Mouse (Mus musculus) right cerebral cortex, adult 18-20 months (tissue): ENCODE measurements around the gene Ccdc115.

Source experiments
- DNase-seq: peaks from one replicate; pipeline ENCODE4 v3.0.0; 2022; ENCODE audit warnings: mixed read lengths

Ccdc115 gene

DNA sequence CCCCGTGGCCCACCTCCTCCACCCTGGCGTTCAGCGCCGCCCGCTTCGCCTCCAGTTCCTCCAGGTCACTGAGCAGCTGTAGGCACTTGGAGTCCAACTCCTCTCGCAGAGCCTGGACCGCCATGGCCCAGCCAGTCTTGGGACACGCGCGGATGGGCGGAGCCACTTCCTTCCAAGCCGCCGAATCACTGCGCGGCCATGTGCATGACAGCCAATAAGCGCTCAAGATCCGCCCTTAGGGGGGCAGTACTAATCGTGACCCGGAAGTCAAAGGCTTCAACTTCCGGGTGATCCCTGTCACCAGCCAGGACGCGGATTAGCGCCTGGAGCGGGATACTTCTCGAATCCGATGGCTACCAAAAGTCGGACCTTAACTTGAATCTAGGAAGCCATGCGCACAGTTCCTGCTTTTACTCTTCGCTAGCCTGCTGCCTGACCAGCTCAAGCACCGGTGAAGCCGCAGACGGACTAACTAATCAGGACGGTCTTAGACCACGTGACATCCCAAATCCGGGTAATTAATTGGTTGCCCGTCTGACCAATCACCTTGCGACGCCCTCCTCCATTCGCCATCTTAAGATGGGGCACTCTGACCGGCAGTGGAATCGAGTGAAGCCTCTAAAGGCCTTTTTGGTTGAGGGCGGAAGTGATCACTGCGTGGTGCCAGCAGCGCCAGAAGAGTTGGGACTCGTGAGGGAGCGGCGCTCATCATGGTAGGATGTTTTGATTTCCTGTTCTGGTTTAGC is at the start of gene Ccdc115, which contains the start of gene Imp4:
Ccdc115 (minus strand) TSS at position 458 of the 746 bp plus-strand sequence.
Imp4 (plus strand) TSS at position 637 of the 746 bp plus-strand sequence.
- DNase-seq: peak; percentile 97

GRCm38 (mm10) chr1:34487383-34487782 is 47.9 kb upstream of the Ccdc115 start:
- no peak for DNase-seq

- DNase-seq: peak; percentile 69
Observed at GRCm38 (mm10) chr1:34485461-34486188, 46.2 kb upstream of the Ccdc115 start.

DNA sequence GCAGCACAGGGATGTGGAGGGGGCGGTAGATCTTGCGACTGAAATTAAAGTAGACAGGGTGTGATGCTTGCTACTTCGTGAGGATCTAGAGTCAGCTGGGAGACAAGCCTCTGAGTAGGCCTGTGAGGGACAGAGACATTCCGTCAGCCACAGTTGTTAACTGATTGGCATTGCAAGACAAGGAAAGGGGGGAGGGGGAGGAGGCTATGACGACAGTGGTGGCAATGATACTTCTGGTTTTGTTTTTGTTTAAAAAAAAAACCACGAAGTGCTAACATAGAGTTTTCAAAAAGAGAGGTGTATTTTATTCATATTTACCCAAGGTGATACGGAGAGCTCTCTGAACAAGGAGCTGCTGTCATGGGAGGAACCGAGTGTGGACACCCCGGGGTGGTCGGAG is 45.0 kb upstream of the Ccdc115 start:
- DNase-seq: no peak

- DNase-seq: no peak
Observed at GRCm38 (mm10) chr1:34481920-34482669, 42.6 kb upstream of the Ccdc115 start.

DNA sequence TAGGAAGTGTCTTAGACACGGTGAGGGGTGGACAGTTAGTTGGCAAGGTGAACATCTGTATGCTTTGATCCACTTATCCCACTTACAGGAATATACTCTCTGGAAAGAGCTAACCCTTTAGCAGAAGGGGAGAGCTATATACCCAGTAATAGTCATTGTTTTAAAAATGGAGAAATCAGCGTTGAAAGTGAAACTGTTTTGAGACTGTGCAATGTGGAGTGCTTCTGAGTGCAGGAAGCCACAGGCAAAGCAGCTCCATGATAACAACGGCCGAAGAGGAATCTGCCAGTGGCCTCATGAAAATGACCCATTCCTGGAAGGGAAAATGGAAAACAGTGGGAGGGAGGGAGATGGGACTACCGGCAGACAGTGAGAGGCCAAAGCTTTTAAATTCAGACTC is 41.3 kb upstream of the Ccdc115 start:
- no peak for DNase-seq

DNA sequence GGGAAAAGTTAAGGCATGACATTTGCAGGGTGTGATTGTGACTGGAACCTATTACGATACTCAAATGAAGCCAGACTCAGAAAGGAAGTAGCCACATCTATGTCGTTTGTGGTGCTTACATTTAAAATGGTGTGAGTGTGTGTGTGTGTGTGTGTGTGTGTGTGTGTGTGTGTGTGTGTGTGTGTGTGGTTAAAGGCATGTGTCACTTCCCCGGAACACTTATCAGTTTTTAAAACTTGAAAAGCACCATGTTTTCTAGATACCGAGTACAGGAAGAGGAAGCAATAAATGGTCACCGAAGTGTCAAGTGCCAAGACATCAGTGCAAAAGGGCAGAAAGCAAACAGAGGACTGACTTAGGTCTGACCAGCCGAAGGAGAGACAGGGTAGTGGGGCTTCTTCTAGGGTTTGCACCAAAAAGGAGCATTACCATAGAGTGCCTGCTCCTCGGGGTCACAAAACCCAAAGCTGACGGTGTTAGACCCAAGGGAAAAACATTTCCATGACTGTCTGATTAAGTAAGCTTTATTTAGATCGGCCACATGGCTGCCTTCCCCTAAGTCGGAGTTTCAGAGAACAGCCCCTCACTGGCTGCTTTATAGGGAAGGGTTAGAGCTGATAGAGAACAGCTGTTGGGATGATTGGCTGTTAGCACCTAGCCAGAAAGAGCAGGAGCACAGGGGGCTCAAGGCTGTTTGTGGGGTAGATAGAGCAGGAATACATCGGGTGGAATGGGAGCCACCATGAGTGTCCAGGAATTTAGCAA is 39.6 kb upstream of the Ccdc115 start:
- DNase-seq: no peak

GRCm38 (mm10) chr1:34472427-34473300 is 33.2 kb upstream of the Ccdc115 start:
- DNase-seq: no peak

DNA sequence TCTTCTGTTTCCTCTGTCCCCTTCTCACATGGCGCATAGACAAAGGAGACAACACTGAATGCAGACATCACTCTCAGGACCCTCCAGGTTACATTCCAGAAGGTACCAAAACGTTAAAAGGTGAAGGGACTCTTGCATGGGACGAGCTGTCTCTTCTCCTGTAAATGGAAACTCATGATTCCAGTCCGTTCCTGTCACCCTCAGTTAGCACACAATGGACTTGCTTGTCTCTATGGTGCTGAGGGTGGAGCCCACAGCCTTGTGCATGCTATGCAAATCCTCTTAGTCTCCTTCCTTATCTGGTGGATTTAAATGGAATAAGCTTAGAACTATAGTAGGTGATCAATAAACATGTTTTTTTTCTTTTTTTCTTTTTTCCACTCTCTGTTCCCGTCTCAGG is 30.3 kb upstream of the Ccdc115 start:
- DNase-seq: no peak

GRCm38 (mm10) chr1:34468500-34468899 is 29.0 kb upstream of the Ccdc115 start:
- no peak for DNase-seq

DNA sequence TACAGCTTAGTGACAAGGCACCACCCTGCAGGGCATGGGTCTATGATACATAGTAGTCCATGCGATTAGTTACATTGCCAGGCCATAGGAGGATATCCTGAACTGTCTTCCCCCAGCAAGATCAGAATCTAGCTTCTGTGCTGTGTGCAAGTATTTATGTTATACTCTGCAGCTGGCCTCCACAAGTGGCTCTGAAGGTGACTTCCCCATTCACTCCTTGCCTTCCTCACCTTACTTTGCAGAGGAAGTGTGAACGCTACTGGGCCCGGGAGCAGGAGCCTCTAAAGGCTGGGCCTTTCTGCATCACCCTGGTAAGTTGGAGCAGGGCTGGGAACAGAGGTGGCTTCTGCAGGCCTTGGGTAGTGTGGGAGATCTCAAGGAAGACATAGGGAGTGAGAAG is 28.6 kb upstream of the Ccdc115 start:
- no peak for DNase-seq

GRCm38 (mm10) chr1:34465445-34465844 is 26.0 kb upstream of the Ccdc115 start:
- DNase-seq: no peak

DNA sequence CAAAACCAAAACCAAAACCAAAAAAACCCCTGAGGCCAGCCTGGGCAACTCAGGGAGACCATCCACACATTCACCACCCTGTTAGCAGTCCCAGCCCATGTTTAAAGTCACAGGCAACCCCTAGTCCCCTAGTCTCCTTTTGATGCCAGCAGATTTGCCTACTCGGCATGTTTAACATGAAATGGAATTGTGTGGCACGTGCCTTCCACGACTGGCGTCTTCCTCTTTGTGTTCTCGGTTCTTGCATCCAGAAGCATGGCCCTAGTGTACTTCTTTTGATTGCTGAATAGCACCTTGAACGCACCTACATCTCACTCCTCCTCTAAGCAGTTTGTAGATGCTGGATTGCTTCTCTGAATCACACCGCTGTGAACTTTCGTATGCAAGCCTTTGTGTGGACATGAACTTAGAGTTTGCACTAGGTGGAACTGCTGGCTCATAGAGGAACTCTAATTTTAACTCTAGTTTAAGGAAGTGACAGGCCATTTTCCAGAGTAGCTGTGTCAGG is 24.9 kb upstream of the Ccdc115 start:
- no peak for DNase-seq

DNA sequence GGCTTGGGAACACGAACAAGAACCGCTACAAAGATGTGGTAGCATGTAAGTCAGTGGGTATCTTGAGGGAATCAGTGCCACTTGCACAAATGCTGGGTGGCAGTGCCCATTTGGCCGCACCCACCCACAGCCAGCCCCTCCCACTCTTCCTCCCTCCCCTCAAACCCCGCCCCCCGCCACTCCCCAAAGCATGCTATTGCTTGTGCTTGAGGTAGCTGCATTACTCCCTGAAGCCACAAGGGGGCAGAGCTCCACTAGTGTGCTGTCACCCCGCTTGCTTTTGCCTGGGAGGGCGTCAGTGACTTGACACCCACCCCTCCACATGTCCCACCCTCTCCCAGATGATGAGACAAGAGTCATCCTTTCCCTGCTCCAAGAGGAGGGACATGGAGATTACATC is 23.3 kb upstream of the Ccdc115 start:
- DNase-seq: peak; percentile 35

DNA sequence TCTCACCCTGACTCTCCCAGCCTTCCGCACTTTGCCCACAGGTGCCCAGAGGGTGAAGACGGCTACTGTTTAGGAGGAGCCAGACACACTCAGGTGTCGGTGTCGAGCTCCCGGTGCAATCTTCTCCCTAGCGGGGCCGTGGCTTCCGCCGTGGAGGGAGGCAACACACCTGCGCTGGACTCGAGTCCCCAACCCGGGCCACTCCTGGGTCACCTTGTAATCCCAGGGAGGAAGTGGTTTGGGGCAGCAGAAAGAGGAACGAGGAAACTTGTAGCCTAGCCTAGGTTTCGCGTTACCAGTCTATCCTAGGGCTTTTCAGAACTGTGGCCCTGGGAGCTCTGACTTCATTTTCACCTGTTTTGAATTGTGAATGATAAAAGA is 20.6 kb upstream of the Ccdc115 start:
- no peak for DNase-seq

- DNase-seq: peak; percentile 85
Observed at GRCm38 (mm10) chr1:34459284-34460060, 20.0 kb upstream of the Ccdc115 start, which contains the start of gene Ptpn18. Gene Ptpn18, plus strand, starts transcription at chr1:34459762.

DNA sequence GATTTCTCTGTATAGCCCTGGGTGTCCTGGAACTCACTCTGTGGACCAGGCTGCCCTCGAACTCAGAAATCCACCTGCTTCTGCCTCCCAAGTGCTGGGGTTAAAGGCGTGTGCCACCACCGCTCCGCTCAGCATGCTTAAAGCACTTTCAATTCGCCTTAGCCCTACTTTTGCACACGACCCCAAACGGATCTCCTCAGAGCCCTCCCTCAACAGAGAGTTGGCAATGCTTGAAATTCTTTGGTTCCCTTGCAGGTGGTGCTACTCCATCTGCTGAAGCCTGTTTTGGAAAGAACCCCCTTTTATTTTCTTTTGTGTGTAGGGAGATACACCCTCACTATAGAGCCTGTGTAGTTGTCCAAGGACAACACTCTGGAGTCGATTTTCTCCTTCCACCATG is 19.0 kb upstream of the Ccdc115 start:
- no peak for DNase-seq

DNA sequence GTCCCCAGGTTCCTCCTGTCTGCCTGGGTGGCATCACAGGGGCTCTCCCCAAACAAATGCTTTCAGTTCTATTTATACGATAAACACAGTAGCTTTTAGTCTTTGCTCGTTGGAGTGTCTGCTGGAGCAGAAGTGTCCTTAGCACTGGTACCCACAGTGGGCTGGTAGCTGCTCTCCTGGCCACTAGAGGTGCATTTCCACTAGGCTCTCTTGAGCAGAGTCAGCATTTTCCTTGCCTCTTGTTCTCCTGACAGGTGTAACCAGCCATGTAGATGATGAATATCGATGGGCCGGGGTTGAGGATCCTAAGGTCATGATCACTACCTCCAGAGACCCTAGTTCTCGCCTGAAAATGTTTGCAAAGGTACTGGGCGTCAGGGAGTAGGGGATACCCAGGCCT is 3.7 kb upstream of the Ccdc115 start:
- DNase-seq: no peak

DNA sequence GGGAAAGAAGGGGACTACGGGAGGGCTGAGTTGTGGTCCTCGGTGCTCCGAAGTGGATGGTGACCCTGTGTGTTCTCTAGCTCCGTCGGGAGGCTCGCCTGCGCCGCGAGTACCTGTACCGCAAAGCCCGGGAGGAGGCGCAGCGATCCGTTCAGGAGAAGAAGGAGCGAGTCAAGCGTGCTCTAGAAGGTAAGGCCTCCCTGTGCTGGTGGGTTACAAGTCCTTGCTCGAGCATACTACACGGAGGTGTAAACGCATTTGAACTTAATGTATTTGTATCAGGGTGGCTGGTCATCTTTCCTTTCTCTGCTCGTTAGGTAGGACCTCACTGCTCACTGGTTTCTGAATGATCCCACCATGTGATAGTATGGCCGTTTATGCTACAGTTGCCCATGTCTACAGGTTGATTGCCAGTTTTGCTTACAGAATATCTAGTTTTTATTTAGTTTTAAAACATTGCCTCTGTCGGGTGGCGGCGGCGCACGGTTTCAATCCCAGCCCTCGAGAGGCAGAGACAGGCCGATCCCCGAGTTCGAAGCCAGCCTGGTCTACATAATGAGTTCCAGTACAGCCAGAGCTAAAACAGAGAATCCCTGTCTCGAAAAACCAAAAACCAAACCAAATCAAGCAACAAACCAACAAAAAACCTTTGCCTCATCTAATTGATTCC is 624 bp upstream of the Ccdc115 start:
- no peak for DNase-seq
